Mouse (Mus musculus): Measurements from ENCODE around the gene Pls1. TPM values are rescaled to one million over a fixed set of nuclear protein-coding genes. Genes with fewer than 3 reads are reported as not detected.

The Pls1 gene
- polyA plus RNA-seq, 1 experiment from 2014 or later: 20.6 TPM

- H3K36me3 ChIP-seq (replicated peaks; ENCODE audit: insufficient read depth, low read length): no peaks in the 10 kb centered on the region
- H3K27ac ChIP-seq (ENCODE audit: low read depth): peak within 1 kb of the TSS; percentile 67
These were observed 95.0 kb downstream of the Pls1 start, which contains the start of gene Trpc1 for GRCm38 (mm10) chr9:95750037-95750511. TSS of gene Trpc1 (minus strand) at chr9:95750375.

GRCm38 (mm10) chr9:95749461-95749928 lies 95.6 kb downstream of the Pls1 start:
- no peaks in the 10 kb centered on the region for H3K36me3 ChIP-seq (replicated peaks; ENCODE audit: insufficient read depth, low read length)
- peak overlapping the region; percentile 67 for H3K27ac ChIP-seq (ENCODE audit: low read depth)
- DNase-seq: peak; percentile 24
- ATAC-seq: peak; percentile 22; the same call in 1 of the 2 replicates
- TF ChIP-seq EP300 (IDR thresholded peaks at IDR 0.05; ENCODE audit: low read depth): no peak
- TF ChIP-seq CTCF (IDR thresholded peaks at IDR 0.05; ENCODE audit: low read depth): no peak
- peak overlapping the region; percentile 88 for H3K4me2 ChIP-seq (ENCODE audit: low read depth, low read length)
- H3K9me3 ChIP-seq (ENCODE audit: low read length): no peaks in the 10 kb centered on the region
- peak overlapping the region; percentile 70 for H3K4me3 ChIP-seq (ENCODE audit: low read depth, low read length)
- peaks cover 9% of the 10 kb centered on the region for H3K27me3 ChIP-seq (ENCODE audit: insufficient read depth, low read length)
- WGBS (ENCODE audit: insufficient replicate concordance): 4% methylated on average over 33 of the region's 34 CpGs
- no peaks in the 10 kb centered on the region for H3K4me1 ChIP-seq (ENCODE audit: insufficient read depth)
- peak overlapping the region; percentile 72 for H3K9ac ChIP-seq (replicated peaks)

More at GRCm38 (mm10) chr9:95750037-95750511, 95.0 kb downstream of the Pls1 start, which contains the start of gene Trpc1:
- Histone ChIP-seq H3K9ac (replicated peaks) (peak within 1 kb of the TSS; percentile 72), H3K4me3 (ENCODE audit: low read depth, low read length) (peak within 1 kb of the TSS; percentile 70), H3K9me3 (ENCODE audit: low read length) (no peaks in the 10 kb centered on the region), H3K4me2 (ENCODE audit: low read depth, low read length) (peak within 1 kb of the TSS; percentile 88), H3K4me1 (ENCODE audit: insufficient read depth) (no peaks in the 10 kb centered on the region), H3K27me3 (ENCODE audit: insufficient read depth, low read length) (peaks cover 9% of the 10 kb centered on the region)
- DNase-seq: peak; percentile 91
- TF ChIP-seq CTCF (IDR thresholded peaks at IDR 0.05; ENCODE audit: low read depth) (no peak), EP300 (IDR thresholded peaks at IDR 0.05; ENCODE audit: low read depth) (no peak)
- ATAC-seq: peak; percentile 94
- WGBS (ENCODE audit: insufficient replicate concordance): 1% methylated on average over 45 of the region's 56 CpGs

- Histone ChIP-seq H3K4me3 (ENCODE audit: low read depth, low read length) (no peak overlapping the region), H3K4me2 (ENCODE audit: low read depth, low read length) (no peak overlapping the region), H3K9ac (replicated peaks) (no peak overlapping the region), H3K4me1 (ENCODE audit: insufficient read depth) (no peaks in the 10 kb centered on the region), H3K9me3 (ENCODE audit: low read length) (no peaks in the 10 kb centered on the region), H3K36me3 (replicated peaks; ENCODE audit: insufficient read depth, low read length) (no peaks in the 10 kb centered on the region), H3K27ac (ENCODE audit: low read depth) (0 out of 2 replicates have a peak overlapping the region, but pooled peaks have one; percentile 5), H3K27me3 (ENCODE audit: insufficient read depth, low read length) (peaks cover 9% of the 10 kb centered on the region)
- WGBS (ENCODE audit: insufficient replicate concordance): 76% methylated on average over 5 of the region's 5 CpGs
- TF ChIP-seq CTCF (IDR thresholded peaks at IDR 0.05; ENCODE audit: low read depth) (no peak), EP300 (IDR thresholded peaks at IDR 0.05; ENCODE audit: low read depth) (no peak)
- DNase-seq (no peak), ATAC-seq (peak; percentile 48)
These were observed 97.8 kb downstream of the Pls1 start for GRCm38 (mm10) chr9:95747298-95747697.

GRCm38 (mm10) chr9:95744845-95745613 lies 100.1 kb downstream of the Pls1 start:
- no peak overlapping the region for H3K9ac ChIP-seq (replicated peaks)
- H3K4me1 ChIP-seq (ENCODE audit: insufficient read depth): no peaks in the 10 kb centered on the region
- H3K27ac ChIP-seq (ENCODE audit: low read depth): 0 out of 2 replicates have a peak overlapping the region, but pooled peaks have one; percentile 11
- no peak for TF ChIP-seq EP300 (IDR thresholded peaks at IDR 0.05; ENCODE audit: low read depth)
- no peak for TF ChIP-seq CTCF (IDR thresholded peaks at IDR 0.05; ENCODE audit: low read depth)
- peak; percentile 26 for DNase-seq
- no peaks in the 10 kb centered on the region for H3K36me3 ChIP-seq (replicated peaks; ENCODE audit: insufficient read depth, low read length)
- peak; percentile 32; the same call in 1 of the 2 replicates for ATAC-seq
- no peaks in the 10 kb centered on the region for H3K9me3 ChIP-seq (ENCODE audit: low read length)
- WGBS (ENCODE audit: insufficient replicate concordance): 42% methylated on average over 7 of the region's 7 CpGs
- H3K27me3 ChIP-seq (ENCODE audit: insufficient read depth, low read length): peaks cover 7% of the 10 kb centered on the region
- no peak overlapping the region for H3K4me3 ChIP-seq (ENCODE audit: low read depth, low read length)
- H3K4me2 ChIP-seq (ENCODE audit: low read depth, low read length): peak overlapping the region; percentile 41

- H3K9me3 ChIP-seq (ENCODE audit: low read length): no peaks in the 10 kb centered on the region
- ATAC-seq: no peak
- H3K27ac ChIP-seq (ENCODE audit: low read depth): no peak overlapping the region
- H3K9ac ChIP-seq (replicated peaks): no peak overlapping the region
- H3K27me3 ChIP-seq (ENCODE audit: insufficient read depth, low read length): no peaks in the 10 kb centered on the region
- DNase-seq: no peak
- no peak overlapping the region for H3K4me2 ChIP-seq (ENCODE audit: low read depth, low read length)
- TF ChIP-seq EP300 (IDR thresholded peaks at IDR 0.05; ENCODE audit: low read depth) (no peak), CTCF (IDR thresholded peaks at IDR 0.05; ENCODE audit: low read depth) (0 out of 2 replicates have a peak, but pooled peaks have one; percentile 3)
- H3K4me1 ChIP-seq (ENCODE audit: insufficient read depth): no peaks in the 10 kb centered on the region
- H3K36me3 ChIP-seq (replicated peaks; ENCODE audit: insufficient read depth, low read length): no peaks in the 10 kb centered on the region; the same call in 1 of the 2 replicates
- no peak overlapping the region for H3K4me3 ChIP-seq (ENCODE audit: low read depth, low read length)
These were observed 108.9 kb downstream of the Pls1 start for GRCm38 (mm10) chr9:95736238-95736637.

- H3K9me3 ChIP-seq (ENCODE audit: low read length): no peaks in the 10 kb centered on the region
- no peaks in the 10 kb centered on the region; the same call in 1 of the 2 replicates for H3K36me3 ChIP-seq (replicated peaks; ENCODE audit: insufficient read depth, low read length)
- H3K4me3 ChIP-seq (ENCODE audit: low read depth, low read length): no peak overlapping the region
- H3K9ac ChIP-seq (replicated peaks): no peak overlapping the region
- ATAC-seq: no peak
- H3K4me1 ChIP-seq (ENCODE audit: insufficient read depth): no peaks in the 10 kb centered on the region
- no peak overlapping the region for H3K4me2 ChIP-seq (ENCODE audit: low read depth, low read length)
- WGBS (ENCODE audit: insufficient replicate concordance): 62% methylated on average over 8 of the region's 8 CpGs
- DNase-seq: no peak
- no peaks in the 10 kb centered on the region for H3K27me3 ChIP-seq (ENCODE audit: insufficient read depth, low read length)
- H3K27ac ChIP-seq (ENCODE audit: low read depth): no peak overlapping the region
- TF ChIP-seq CTCF (IDR thresholded peaks at IDR 0.05; ENCODE audit: low read depth): no peak
- no peak for TF ChIP-seq EP300 (IDR thresholded peaks at IDR 0.05; ENCODE audit: low read depth)
These were observed 132.5 kb downstream of the Pls1 start for GRCm38 (mm10) chr9:95712574-95712973.

Measured in liver, postnatal 0 days (tissue).